Mouse (Mus musculus) right cerebral cortex, postnatal 14 days (tissue): ENCODE results near the gene Rab35.

Experiments used
- DNase-seq: peaks from one replicate; pipeline ENCODE4 v3.0.0; 2022

Rab35 gene

DNA sequence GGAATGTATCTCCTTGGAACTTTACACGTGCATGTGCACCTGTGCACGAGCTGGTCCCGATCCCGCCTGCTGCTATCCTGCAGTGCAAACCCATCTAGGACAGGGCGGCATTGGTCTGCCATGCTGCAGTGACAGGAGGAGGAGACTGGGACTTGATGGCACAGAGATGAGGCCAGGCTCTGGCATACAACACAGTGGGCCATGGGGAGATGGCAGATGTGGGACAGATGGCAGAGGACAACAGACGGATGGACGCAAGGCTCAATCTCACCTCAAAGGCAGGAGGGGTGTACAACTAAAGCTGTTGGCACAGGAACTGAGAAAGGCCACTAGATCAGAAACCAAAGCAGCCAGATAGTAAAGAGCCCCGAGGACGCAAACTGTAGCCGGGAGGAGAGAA lies 19.2 kb downstream of the Rab35 start:
- DNase-seq = no peak

DNA sequence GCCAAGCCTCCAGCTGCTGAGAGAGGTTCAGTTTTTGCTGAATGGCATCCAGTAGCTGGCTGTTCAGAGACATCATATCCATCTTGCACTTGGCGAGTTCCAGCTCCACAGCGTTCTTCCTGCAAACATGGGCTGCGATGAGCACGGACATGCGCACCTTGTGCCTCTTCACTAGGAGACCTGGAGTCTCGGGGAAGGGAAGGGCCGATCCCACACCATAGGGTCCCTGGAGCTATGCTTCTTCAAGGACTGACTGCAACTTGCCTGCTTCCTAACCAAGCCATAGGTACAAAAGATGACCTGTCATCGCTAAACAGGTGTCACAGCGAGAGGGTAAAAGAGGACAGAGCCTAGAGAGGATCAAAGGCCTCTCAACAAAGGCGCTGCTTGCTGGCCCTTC lies 20.1 kb downstream of the Rab35 start:
- DNase-seq = no peak

DNA sequence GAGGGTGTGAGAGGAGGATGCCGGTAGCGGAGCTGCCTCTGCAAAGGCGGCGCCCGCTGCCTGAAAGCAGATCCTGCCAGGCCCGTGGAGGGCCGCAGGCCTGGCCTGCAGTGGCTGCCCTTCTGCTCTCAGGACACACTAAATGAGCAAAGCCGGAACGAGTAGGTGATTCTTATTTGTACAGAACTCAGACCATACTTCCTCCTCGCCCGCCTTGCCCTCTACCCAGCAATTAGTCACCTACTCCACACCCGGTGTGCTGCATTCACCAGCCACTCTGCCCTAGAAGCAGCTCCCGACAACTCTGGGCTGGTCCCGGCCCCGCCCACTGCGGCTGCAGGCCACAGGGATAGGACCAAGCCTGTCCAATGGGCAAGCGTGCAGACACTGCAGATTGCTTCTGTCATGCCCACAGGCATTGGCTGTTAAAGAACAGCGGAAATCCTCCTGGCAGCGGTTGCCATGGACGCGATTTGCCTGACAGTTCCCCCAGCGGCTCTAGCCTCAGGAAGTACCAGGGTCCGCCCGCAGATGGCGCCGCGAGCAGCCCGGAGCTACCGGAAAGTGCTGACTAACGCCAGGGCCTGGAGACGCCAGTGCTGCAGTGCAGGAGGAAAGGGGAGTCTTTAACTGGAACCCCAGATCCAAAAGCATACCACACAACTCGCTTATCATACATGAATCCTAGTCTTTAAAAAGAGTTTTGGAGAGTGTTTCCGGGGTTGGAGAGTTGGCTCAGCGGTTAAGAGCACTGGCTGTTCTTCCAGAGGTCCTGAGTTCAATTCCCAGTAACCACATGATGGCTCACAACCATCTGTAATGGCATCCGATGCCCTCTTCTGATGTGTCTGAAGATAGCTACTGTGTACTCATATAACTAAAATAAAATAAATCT lies 21.2 kb downstream of the Rab35 start:
- DNase-seq = peak; percentile 100

DNA sequence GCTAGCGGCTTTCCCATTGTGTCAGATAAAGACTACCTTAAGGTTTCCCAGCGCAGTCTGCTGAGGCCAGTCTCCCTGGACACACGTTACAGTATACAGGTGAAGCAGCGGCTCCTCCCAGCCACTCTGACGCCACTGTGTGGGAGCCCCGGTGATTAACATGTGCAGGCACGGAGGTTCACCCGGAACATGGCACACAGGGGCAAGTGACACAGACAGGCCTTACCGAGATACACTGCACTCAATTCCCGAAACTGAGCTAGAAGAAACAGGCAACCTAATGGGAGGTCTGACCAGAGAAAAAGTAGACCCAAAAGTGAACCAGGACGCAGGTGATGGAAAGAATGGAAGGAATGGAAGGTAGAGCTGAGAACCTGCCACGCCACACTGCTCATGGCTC lies 22.1 kb downstream of the Rab35 start:
- no peak for DNase-seq

DNA sequence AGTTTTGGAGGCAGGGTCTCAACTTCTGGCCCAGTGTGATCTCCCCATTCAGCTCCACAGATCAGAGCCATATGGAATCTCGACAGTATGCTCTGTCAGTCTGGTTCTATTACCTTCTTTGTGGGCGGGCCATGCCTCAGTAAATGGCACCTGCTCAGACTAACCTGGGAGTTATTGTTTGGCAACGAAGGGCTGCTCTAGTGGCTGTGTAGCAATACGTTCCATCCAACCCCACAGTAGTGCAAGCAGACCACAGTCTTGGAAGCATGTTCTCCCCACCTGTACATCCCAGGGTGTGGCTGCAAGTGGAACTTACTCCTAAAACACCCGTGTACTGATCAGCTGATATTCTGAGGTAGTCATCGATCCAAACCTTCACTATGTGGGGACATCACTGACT lies 25.0 kb downstream of the Rab35 start:
- DNase-seq = no peak

DNA sequence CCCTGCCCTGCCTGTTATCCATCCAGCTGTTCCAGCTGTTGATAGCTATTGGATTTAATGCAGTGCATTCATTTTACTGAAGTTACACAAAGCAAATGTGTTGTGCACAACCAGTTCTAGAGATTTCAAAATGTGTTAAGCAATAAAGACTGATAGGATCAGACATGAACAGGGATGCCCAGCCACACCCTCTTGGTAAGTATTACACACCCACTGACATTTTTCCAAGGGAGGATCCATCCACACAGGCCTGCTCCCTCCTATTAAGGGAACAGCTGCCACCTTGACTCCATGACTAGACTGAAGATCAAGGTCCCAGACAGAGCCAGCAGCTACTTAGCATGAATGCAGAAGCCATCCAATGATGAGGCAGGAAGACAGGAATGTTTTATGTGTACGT lies 25.5 kb downstream of the Rab35 start:
- no peak for DNase-seq

DNA sequence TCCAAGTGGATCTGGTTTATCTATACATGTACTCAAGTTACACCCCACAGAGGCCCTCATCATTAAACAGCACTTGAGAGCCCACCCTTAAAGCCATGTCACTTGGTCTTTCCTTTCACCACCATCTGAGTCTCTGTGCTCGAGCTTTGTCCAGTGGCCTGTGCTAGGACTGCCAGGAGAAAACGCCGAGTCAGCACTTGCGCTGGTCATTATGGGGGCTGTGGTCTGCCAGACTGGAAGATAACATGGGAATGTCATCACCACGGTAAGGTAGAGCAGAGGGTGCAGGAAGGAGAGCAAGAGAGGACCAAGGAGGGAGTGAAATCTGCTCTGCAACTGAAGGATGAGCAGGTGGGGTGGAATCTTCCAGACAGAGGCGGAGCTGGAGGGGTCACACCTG lies 26.6 kb downstream of the Rab35 start:
- no peak for DNase-seq

DNA sequence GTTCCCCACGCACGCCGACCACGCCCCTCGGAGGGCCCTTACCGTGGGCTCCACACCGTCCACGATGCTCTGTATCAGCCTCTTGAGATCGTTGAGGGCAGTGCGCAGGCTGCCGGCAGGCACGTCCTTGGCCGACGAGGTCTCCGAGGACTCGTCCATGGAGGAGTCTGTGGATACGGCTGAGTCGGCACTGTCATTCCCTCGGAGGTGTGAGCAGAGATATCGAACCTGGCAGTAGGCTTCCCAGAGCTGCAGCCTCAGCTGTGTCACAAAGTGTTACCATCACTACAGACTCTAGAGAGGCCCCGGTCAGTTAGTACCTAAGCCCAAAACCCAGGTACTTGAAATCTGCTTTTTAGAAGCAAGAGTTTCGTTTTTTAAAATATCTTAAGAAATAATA lies 30.9 kb downstream of the Rab35 start:
- DNase-seq = no peak

DNA sequence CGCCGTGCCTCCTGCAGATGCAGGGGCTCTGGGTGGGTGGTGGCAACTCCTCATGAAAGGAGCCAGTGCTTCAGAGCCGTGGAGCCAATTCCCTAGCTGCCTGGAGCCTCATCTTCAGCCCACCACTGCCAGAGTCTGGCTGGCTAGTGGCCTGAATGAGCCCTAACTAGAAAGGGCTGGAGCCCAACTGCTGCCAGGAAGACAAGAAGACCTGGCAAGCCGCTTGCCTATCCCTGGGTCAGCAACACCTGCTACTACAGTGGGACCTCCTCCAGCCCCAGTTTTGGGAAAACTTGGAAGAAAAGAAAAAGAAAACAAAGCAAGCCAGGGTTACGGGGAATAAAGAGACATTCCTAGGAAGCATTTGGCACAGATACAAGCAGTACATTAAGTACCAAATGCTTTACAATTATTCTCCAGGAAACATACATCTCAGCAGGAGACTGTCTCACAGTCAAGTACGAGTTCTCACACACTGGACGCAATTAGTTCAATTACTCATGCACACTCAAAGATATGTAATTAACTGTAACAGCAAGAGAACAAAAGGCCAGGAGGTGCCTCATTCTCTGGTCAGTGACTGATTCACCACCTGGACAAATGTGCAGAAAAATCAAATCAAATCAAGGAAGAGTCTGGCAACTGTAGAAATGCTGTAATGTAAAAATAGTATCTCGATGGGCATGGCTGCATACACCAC lies 34.8 kb downstream of the Rab35 start:
- DNase-seq = no peak

DNA sequence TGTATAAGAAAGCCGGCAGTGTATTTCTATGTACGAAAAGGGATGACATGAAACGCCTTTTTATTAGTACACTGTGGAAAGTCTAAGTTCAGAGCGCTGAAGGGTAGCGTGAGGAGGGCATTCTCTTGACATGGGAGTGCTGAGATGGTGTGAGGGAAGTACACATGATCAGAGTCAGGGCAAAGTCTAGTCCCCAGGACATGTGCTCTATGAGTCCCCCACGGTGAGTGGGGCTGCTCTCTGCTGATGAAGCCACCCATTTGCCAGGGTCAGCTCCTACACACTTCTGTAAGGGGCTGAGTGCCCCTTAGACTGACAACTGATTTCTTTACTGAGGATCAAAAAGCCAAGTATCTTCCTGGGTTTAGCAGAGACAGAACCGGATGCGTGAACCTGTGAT lies 35.5 kb downstream of the Rab35 start:
- DNase-seq = no peak

DNA sequence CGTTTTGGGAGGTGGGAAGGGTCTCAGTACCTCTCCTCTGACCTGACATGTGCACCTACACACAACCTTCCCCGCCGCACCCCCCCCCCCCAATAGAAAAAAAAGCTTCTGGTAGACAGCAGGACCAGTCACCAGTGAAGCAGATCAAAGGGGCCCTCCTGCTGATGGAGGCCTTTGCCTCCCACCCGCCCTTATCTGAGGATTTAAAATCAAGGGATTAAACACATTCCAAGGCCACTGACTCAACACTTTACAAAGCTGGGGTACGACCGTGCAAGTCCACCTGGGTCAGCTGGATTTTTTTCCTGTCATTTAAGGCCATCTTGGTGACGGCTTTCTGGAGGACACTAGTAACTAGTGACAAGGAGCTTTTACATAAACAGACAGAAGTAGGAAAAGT lies 36.2 kb downstream of the Rab35 start:
- DNase-seq = no peak

DNA sequence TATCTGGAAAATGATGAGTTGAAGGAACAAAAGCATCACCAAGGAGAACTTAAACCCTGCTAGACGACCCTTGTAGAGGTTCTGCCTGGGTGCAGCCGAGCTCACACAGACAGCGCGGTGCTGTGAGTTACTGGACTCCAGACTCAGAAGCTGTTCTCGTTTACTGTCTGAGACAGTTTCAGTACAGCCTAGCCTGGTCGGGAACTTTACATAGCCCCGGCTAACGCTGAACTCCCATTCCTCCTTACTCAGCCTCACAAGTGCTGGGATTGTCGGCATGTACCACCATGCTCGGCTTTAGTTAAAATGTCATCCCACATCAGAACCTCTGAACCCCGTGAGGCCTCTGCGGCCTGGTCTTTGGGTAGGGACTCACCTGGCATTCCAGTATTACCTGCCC lies 37.3 kb downstream of the Rab35 start:
- no peak for DNase-seq

DNA sequence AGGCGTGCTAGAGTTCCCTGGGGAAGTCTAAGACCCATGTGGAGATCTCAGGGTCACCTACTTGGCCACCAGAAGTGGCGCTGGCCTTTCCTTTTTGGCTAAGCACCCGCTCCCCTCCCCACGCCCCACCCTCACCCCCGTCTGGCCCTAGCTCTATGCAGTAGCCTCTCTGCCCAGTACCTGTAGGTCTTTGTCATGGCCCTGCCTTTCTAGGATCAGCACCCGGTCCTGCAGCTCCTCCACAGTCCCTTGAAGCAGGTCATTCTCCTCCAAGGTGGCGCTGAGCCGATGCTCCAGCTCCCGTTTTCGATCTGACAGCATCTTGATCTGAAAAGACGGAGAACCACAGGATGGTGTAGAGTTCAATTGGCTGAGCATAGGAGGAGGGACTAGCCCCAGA lies 38.3 kb downstream of the Rab35 start:
- no peak for DNase-seq

DNA sequence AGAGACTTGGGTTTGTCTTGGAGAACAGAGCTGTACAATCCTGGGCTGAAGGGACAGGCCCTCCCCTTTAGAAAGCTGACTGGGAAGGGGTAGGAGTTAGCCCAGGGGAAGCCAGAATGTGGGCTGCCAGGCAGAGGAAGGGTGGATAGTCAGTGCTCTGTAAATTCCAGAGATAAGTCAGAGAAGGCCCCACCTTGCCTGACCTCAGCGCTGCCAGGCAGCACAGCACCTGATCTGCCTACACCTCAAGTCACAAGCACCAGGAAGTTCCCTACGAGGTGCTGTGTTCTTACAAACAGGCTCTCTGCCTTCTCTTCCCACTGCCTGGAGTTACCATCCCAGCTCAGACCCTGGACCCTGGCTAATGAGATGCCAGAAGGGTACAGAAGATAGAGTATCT lies 38.7 kb downstream of the Rab35 start:
- DNase-seq = no peak

DNA sequence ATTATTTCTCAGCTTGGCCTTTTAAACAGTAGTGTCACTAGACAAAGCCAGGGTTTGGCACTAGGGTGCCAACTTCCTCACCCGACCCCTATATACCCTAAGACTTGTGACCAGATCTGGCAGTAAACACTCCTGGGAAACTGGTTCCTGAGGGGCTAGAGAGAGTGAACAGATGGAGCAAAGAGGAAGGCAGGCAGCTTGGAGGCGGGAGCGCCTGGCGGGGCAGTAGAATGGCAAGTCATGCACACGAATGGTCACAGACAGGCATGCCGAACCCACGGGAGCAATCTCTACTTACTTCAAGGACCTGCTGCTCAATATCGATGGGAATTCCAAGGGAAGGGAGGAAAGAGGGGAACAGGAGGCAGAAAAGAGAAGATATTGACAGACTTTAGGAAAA lies 40.1 kb downstream of the Rab35 start:
- no peak for DNase-seq

DNA sequence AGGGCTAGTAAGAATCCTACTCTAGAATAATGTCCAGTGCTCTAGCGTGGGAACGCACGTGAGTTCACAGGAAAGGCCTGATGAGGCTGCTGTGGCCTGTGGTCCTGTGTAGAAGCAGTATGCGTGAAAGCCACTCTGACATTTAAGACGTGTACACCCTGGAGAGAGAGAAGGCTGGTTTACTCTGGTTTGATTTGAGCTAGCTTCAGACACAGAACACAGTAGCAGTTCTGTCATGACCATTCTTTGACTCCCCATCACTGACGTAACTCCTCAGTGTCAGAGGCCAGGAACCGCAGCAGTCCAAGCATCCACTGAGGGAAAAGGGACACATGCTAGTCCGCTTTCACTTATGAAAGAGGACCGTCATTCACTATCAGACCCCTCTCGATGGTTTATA lies 53.4 kb downstream of the Rab35 start:
- DNase-seq = no peak

DNA sequence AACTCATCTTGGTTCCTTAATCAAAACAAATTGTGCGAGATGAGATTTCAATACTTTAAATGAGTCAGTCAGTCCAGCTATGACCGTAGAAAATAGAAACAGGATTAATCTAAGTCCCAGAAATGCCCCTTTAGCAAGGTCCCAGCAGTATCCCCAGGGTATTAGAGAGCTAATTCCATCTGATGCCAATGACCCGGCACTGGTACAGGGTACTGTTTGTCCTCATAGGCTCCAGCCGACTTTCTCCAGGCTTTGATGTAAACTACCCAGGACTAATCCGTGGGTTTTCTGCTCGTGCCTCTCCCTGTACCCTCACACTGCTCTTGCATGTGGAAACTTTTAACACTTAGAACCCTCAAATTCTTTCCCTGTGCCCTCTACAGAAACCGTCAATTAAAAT lies 55.0 kb downstream of the Rab35 start:
- no peak for DNase-seq

DNA sequence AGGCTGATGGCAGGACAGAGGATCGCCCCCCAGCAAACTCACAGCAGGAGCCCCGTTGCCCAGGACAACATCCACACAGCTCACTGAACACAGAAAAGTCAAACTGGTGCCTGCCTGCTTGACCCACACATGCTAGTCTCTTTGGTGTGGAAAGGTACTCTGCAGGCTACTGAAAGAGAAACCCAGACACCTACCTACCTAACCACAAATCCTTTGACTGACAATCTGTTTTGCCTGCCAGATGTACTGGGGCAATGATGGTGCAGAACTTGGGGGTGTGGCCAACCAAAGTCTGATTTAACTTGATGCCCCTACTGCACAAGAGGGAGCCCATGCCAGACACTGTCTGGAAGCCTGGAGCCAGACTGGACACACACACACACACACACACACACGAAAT lies 61.6 kb downstream of the Rab35 start:
- no peak for DNase-seq

DNA sequence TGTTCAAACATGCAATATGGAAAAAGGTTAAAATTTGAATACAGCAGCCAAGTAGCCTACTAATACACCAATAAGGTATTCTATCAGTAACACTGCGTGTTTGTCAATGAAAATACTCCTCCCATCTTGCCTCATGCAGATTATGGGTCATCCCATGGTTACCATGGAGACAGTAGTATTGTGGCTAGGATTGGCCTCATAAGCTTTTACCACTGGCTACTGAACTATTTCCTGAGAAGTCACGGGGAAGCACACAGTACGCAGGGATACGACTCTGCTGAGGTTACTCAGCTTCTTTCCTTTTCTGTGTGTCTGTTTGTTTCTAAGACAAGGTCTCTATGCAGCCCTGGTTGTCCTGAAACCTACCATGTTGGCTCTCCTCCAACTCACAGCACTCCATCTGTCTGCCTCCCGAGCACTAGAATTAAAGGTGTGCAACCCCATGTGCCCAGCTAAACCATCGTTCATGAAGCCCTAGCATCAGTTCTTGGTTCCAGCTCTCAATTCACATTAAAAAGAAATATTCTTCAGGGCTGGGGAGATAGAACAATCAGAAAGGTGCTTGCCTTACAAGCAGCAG lies 63.6 kb downstream of the Rab35 start:
- no peak for DNase-seq

DNA sequence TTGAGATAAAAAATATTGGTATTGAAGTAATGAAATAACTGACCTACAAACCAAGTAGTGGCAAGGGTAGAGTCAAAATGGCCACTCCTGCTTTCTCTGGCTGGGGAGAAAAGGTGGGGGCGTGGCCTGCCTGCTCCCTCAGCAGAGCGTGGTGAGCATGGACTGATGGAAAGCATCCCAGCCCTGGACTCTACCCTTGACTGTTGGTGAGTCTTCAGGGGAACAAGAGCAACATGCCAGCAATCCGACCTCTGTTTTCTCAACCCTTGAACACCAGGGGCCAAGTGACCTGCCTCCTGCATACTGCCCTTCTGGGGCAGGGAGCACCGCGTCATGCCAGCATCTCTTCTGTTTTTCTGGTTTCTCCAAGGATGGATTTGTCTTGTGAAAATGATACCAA lies 65.1 kb downstream of the Rab35 start:
- no peak for DNase-seq
